Mouse (Mus musculus): ENCODE data around the gene Ube2l6. TPM values are rescaled to one million over a fixed set of nuclear protein-coding genes. Genes with fewer than 3 reads are reported as not detected.
A peak's percentile ranks its signal among the peaks of the same experiment; 100 is the strongest.
"Not testable (repeated sequence)": the region's sequence is repeated elsewhere in the genome, so short reads cannot be mapped to it uniquely, and the experiment has no call there.

Ube2l6 gene
- polyA plus RNA-seq, 1 experiment from 2014 or later, result 83.7 TPM

DNA sequence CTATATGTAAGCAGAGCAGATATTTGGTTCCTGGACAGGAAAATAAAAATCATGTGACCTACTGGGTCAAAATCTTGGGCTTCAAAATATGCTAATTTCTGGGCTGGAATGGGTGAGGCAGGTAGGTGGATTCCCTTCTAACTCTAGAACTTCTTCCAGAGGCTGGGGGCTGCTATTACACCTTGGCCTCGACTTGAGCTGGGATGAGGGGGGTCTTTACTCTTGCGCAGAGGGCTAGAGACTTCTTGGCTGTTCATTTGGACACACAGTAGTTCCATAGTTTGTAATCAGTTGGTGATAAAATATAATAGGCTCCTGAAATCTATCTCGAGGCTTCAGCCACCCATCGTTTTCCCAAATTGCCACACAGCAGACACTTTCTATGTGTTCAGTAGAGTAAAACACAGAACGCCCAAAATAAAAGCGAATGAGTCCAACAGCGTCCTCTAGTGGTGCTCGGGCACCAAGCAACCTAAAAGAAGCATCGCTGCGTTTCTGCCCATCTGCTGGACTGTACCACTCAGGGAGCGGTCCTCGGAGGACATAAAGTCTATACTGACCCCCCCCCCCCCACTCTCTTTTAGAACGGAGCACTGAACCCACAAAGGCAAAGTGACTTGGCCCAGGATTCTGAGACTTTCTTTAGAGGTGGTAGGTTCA lies 665 bp upstream of the Ube2l6 start:
- no peaks in the 10 kb centered on the region for H3K9me3 ChIP-seq (ENCODE audit: low read length)
- TF ChIP-seq EP300 (IDR thresholded peaks at IDR 0.05) (peak; percentile 34; the same call in 1 of the 2 replicates), CTCF (IDR thresholded peaks at IDR 0.05) (peak; percentile 91)
- H3K27ac ChIP-seq (ENCODE audit: low read length), result peak overlapping the region; percentile 60
- 10% methylated on average over 13 of the region's 13 CpGs for WGBS
- no peaks in the 10 kb centered on the region for H3K36me3 ChIP-seq (ENCODE audit: insufficient read depth, low read length)
- DNase-seq (ENCODE audit: low spot score), result peak; percentile 90
- ATAC-seq, result peak; percentile 68
- no peaks in the 10 kb centered on the region for H3K4me1 ChIP-seq (ENCODE audit: insufficient read depth, low read depth, low read length)
- peak overlapping the region; percentile 75 for H3K4me3 ChIP-seq (ENCODE audit: low read depth, low read length)
- no peak overlapping the region for H3K9ac ChIP-seq (replicated peaks; ENCODE audit: low read depth)
- H3K27me3 ChIP-seq (replicated peaks; ENCODE audit: insufficient read depth, low read length), result no peaks in the 10 kb centered on the region
- H3K4me2 ChIP-seq (replicated peaks; ENCODE audit: low read depth, low read length), result peak overlapping the region; percentile 94

DNA sequence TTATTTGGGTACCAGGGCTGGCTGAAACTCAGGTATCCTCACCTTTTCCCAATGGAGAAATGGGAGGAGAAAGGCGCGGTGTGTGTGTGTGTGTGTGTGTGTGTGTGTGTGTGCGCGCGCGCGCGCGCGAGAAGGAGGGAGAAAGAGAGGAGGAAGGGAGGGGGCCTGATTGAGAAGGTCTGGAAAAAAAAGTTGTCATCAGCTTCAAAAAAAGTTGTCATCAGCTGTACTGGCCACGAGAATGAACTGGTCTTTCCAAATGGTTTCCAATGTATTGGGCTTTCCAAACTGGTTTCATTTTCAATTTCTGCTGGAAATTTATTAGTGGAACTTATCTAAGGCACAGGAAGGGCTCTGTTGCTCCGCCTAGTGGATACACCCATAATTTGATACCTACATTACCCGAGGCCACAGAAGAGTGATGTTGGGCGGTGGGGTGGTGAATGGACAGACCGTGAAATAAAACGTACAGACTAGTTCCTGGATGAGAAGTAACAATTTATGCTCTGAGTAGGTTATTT lies 473 bp downstream of the Ube2l6 start:
- Histone ChIP-seq H3K4me2 (replicated peaks; ENCODE audit: low read depth, low read length) (peak overlapping the region; percentile 94), H3K4me1 (ENCODE audit: insufficient read depth, low read depth, low read length) (no peaks in the 10 kb centered on the region), H3K9ac (replicated peaks; ENCODE audit: low read depth) (peak overlapping the region; percentile 44), H3K27me3 (replicated peaks; ENCODE audit: insufficient read depth, low read length) (no peaks in the 10 kb centered on the region), H3K9me3 (ENCODE audit: low read length) (no peaks in the 10 kb centered on the region), H3K27ac (ENCODE audit: low read length) (peak overlapping the region; percentile 78), H3K4me3 (ENCODE audit: low read depth, low read length) (peak overlapping the region; percentile 75), H3K36me3 (ENCODE audit: insufficient read depth, low read length) (no peaks in the 10 kb centered on the region)
- ATAC-seq (peak; percentile 75), DNase-seq (ENCODE audit: low spot score) (peak; percentile 95)
- no peak for TF ChIP-seq EP300 (IDR thresholded peaks at IDR 0.05)
- peak; percentile 81 for TF ChIP-seq CTCF (IDR thresholded peaks at IDR 0.05)
- WGBS, result under 1% methylated on average over 7 of the region's 16 CpGs

DNA sequence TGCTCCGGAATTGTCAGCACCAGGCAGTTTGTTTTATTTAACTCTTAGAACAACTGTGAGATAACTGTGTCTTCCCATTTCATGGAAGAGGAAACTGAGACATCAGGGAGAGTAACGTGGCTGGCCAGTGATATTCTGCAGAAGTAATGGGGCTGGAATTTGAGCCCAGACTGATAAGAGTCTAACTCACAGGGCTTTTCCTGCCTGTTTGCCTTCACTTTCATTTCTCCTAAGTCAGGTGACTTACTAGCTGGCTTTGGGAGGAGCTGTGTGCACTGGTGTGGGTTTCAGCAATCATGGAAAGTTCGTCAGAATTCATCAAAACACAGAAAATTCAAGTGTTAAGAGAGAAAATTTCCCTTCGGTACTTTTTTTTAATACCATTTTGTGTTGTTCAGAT lies 1.7 kb downstream of the Ube2l6 start:
- 69% methylated on average over 4 of the region's 4 CpGs for WGBS
- TF ChIP-seq EP300 (IDR thresholded peaks at IDR 0.05) (no peak), CTCF (IDR thresholded peaks at IDR 0.05) (no peak)
- H3K27me3 ChIP-seq (replicated peaks; ENCODE audit: insufficient read depth, low read length), result no peaks in the 10 kb centered on the region
- H3K4me1 ChIP-seq (ENCODE audit: insufficient read depth, low read depth, low read length), result no peaks in the 10 kb centered on the region
- no peak overlapping the region for H3K4me3 ChIP-seq (ENCODE audit: low read depth, low read length)
- H3K9ac ChIP-seq (replicated peaks; ENCODE audit: low read depth), result no peak overlapping the region
- no peak overlapping the region for H3K27ac ChIP-seq (ENCODE audit: low read length)
- H3K36me3 ChIP-seq (ENCODE audit: insufficient read depth, low read length), result no peaks in the 10 kb centered on the region
- DNase-seq (ENCODE audit: low spot score) (peak; percentile 31), ATAC-seq (no peak)
- H3K4me2 ChIP-seq (replicated peaks; ENCODE audit: low read depth, low read length), result no peak overlapping the region
- no peaks in the 10 kb centered on the region for H3K9me3 ChIP-seq (ENCODE audit: low read length)

DNA sequence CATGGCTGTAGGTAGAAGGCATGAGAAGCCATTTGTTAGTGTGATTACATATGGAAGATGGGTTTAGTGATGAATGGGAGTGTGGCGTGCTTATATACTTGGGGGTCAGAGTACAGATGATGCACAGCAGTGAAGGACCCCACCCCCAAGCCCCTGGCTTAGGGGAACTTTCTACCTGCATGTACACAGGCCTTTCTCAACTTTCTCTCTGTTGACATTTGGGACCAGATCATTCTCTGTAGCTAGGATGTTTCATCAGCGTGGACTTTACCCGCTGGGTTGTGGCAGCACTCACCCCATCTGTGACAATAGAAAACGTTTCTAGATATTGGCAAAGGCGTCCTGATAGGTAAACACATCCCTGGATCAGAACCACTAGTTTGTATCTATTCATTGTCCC lies 2.6 kb downstream of the Ube2l6 start:
- 77% methylated on average over 5 of the region's 5 CpGs for WGBS
- not testable (repeated sequence) for H3K4me3 ChIP-seq (ENCODE audit: low read depth, low read length); H3K9me3 ChIP-seq (ENCODE audit: low read length); H3K4me2 ChIP-seq (replicated peaks; ENCODE audit: low read depth, low read length); H3K4me1 ChIP-seq (ENCODE audit: insufficient read depth, low read depth, low read length); ATAC-seq; H3K27ac ChIP-seq (ENCODE audit: low read length); DNase-seq (ENCODE audit: low spot score); H3K9ac ChIP-seq (replicated peaks; ENCODE audit: low read depth); H3K36me3 ChIP-seq (ENCODE audit: insufficient read depth, low read length); H3K27me3 ChIP-seq (replicated peaks; ENCODE audit: insufficient read depth, low read length)

DNA sequence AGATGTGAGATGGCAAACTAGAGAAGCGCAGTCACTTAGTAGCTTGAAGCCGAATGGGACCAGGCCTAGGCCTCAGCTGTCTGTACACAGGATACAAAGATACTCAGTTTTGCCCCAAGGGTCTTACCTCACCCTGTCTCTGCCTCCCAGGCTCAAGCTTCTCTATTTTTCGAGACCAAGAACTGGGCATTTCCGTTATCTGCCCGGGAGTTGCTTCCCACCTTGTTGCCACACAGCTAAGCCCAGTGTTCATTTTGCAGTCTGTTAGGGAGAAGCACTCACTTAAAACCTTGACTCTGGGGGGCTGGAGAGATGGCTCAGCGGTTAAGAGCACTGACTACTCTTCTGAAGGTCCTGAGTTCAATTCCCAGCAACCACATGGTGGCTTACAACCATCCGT lies 5.3 kb downstream of the Ube2l6 start:
- Histone ChIP-seq H3K4me2 (replicated peaks; ENCODE audit: low read depth, low read length) (no peak overlapping the region), H3K36me3 (ENCODE audit: insufficient read depth, low read length) (peaks cover 7% of the 10 kb centered on the region; the same call in 1 of the 2 replicates), H3K4me1 (ENCODE audit: insufficient read depth, low read depth, low read length) (no peaks in the 10 kb centered on the region), H3K9me3 (ENCODE audit: low read length) (no peaks in the 10 kb centered on the region), H3K9ac (replicated peaks; ENCODE audit: low read depth) (no peak overlapping the region), H3K27me3 (replicated peaks; ENCODE audit: insufficient read depth, low read length) (no peaks in the 10 kb centered on the region), H3K27ac (ENCODE audit: low read length) (no peak overlapping the region), H3K4me3 (ENCODE audit: low read depth, low read length) (no peak overlapping the region)
- ATAC-seq (no peak), DNase-seq (ENCODE audit: low spot score) (no peak)
- TF ChIP-seq CTCF (IDR thresholded peaks at IDR 0.05) (no peak), EP300 (IDR thresholded peaks at IDR 0.05) (no peak)
- WGBS, result 85% methylated on average over 7 of the region's 7 CpGs

DNA sequence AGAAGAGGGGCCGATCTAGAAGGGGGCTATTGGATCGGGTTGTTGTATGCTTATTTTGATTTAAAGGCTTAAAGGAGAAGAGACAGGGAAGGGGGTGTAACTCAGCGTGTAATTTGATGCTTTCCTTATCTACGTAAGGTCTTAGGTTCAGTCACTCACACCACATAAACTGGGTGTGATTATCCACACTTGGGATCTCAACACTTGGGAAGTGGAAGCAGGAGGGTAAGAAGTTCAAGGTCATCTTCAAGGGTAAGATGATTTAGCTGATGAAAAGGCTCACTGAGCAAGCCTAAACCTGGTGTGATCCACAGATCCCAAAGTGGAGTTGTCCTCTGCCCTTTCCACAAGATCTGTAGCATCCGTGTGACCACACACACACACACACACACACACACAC lies 7.9 kb downstream of the Ube2l6 start:
- H3K9ac ChIP-seq (replicated peaks; ENCODE audit: low read depth), result no peak overlapping the region
- no peak for TF ChIP-seq CTCF (IDR thresholded peaks at IDR 0.05)
- 42% methylated on average over 5 of the region's 5 CpGs for WGBS
- H3K36me3 ChIP-seq (ENCODE audit: insufficient read depth, low read length), result peaks cover 7% of the 10 kb centered on the region; the same call in 1 of the 2 replicates
- ATAC-seq (no peak), DNase-seq (ENCODE audit: low spot score) (no peak)
- no peak overlapping the region for H3K4me3 ChIP-seq (ENCODE audit: low read depth, low read length)
- no peaks in the 10 kb centered on the region for H3K27me3 ChIP-seq (replicated peaks; ENCODE audit: insufficient read depth, low read length)
- H3K4me1 ChIP-seq (ENCODE audit: insufficient read depth, low read depth, low read length), result no peaks in the 10 kb centered on the region
- no peak overlapping the region for H3K4me2 ChIP-seq (replicated peaks; ENCODE audit: low read depth, low read length)
- H3K27ac ChIP-seq (ENCODE audit: low read length), result no peak overlapping the region
- H3K9me3 ChIP-seq (ENCODE audit: low read length), result no peaks in the 10 kb centered on the region

All from lung, postnatal 0 days (tissue).